Mouse (Mus musculus) intestine, embryonic 16.5 days (tissue): Measurements from ENCODE around the gene Eaf1. TPM values are rescaled to one million over a fixed set of nuclear protein-coding genes. Genes with fewer than 3 reads are reported as not detected.

Experiments used
- ATAC-seq: fragments of 200-750 bp; cut with Nextera tagmentation; 2 replicates; pipeline ENCODE4 v1.8.0; 2017; ENCODE audit warnings: moderate TSS enrichment, moderate library complexity
- H3K27ac ChIP-seq: fragments of 300-500 bp; sonication (generic); 2 replicates; pipeline ENCODE4 v1.5.1; 2014; ENCODE audit warnings: mild to moderate bottlenecking, low read length
- H3K27me3 ChIP-seq: fragments of 300-500 bp; sonication (generic); replicated peaks from 2 replicates; pipeline ENCODE4 v1.6.1; 2014; ENCODE audit warnings: low read length, control low read depth, mixed read lengths; ENCODE audit not compliant: control insufficient read depth, insufficient read depth
- H3K36me3 ChIP-seq: fragments of 300-500 bp; sonication (generic); 2 replicates; pipeline ENCODE4 v1.6.1; 2014; ENCODE audit warnings: low read length, control low read depth; ENCODE audit not compliant: control insufficient read depth, insufficient read depth
- H3K4me1 ChIP-seq: fragments of 300-500 bp; sonication (generic); 2 replicates; pipeline ENCODE4 v1.6.1; 2014; ENCODE audit warnings: low read length, control low read depth, mixed read lengths; ENCODE audit not compliant: control insufficient read depth, insufficient read depth
- H3K4me2 ChIP-seq: fragments of 300-500 bp; sonication (generic); 2 replicates; pipeline ENCODE4 v1.6.1; 2014; ENCODE audit warnings: low read depth, low read length, control low read depth
- H3K4me3 ChIP-seq: fragments of 300-500 bp; sonication (generic); 2 replicates; pipeline ENCODE4 v1.5.1; 2014; ENCODE audit warnings: mild to moderate bottlenecking, low read length
- H3K9ac ChIP-seq: fragments of 300-500 bp; sonication (generic); 2 replicates; pipeline ENCODE4 v1.6.1; 2014; ENCODE audit warnings: low read depth, low read length
- H3K9me3 ChIP-seq: fragments of 300-500 bp; sonication (generic); 2 replicates; pipeline ENCODE4 v1.6.1; 2016; ENCODE audit warnings: low read length, control low read depth; ENCODE audit not compliant: control insufficient read depth
- WGBS: fragments of 180-500 bp; shearing (Covaris S2); extraction: QIAGEN DNeasy Blood & Tissue Kit; methylation state at CpG from one replicate; pipeline ENCODE4 v1.1.7; 2014; 5-methylcytosine and 5-hydroxymethylcytosine counted together
- polyA plus RNA-seq: library from polyadenylated mRNA; unstranded; fragments of >200 nt; fragmentation: Nextera tagmentation; extraction: Ambion mirVana; gene quantifications from 2 replicates; pipeline ENCODE4 v1.2.1, GENCODE M21; 2015

Eaf1 gene
- polyA plus RNA-seq, 1 experiment from 2014 or later: 17.9 TPM

- H3K27ac ChIP-seq: no peak overlapping the region
- no peak for ATAC-seq
These were observed 63.6 kb downstream of the Eaf1 start for GRCm38 (mm10) chr14:31557784-31558183.

GRCm38 (mm10) chr14:31559216-31559615, 65.0 kb downstream of the Eaf1 start:
- H3K4me2 ChIP-seq: no peak overlapping the region
- no peak for ATAC-seq

More at GRCm38 (mm10) chr14:31557784-31558183, 63.6 kb downstream of the Eaf1 start:
- no peak overlapping the region for H3K9ac ChIP-seq
- WGBS: 70% methylated on average over 9 of the region's 9 CpGs
- no peaks in the 10 kb centered on the region for H3K27me3 ChIP-seq
- no peaks in the 10 kb centered on the region for H3K9me3 ChIP-seq
- no peaks in the 10 kb centered on the region for H3K36me3 ChIP-seq
- H3K4me2 ChIP-seq: no peak overlapping the region
- H3K4me3 ChIP-seq: no peak overlapping the region
- peaks cover 7% of the 10 kb centered on the region; the same call in 1 of the 2 replicates for H3K4me1 ChIP-seq

More at GRCm38 (mm10) chr14:31559216-31559615, 65.0 kb downstream of the Eaf1 start:
- Histone ChIP-seq H3K4me1 (peaks cover 11% of the 10 kb centered on the region), H3K27me3 (no peaks in the 10 kb centered on the region), H3K9ac (no peak overlapping the region), H3K9me3 (no peaks in the 10 kb centered on the region), H3K27ac (no peak overlapping the region), H3K36me3 (no peaks in the 10 kb centered on the region), H3K4me3 (no peak overlapping the region)
- WGBS: 62% methylated on average over 5 of the region's 5 CpGs

Other genes starting within 250 kb of the Eaf1 start
- 10.5 and 10.8 TPM in 2 replicates for gene Phf7, start 243.1 kb upstream of the Eaf1 start, polyA plus RNA-seq
- gene Bap1, start 242.9 kb upstream of the Eaf1 start, polyA plus RNA-seq: 61.8 and 63.3 TPM in 2 replicates
- 2.4 and 3.0 TPM in 2 replicates for gene Dnah1, start 170.5 kb upstream of the Eaf1 start, polyA plus RNA-seq
- 31.7 and 32.8 TPM in 2 replicates for gene Capn7, start 157.8 kb upstream of the Eaf1 start, polyA plus RNA-seq
- 17.1 and 17.2 TPM in 2 replicates for gene Sh3bp5, start 58.3 kb upstream of the Eaf1 start, polyA plus RNA-seq
- 44.6 TPM in 2 replicates for gene Mettl6, start 641 bp downstream of the Eaf1 start, polyA plus RNA-seq
- gene Colq, start 96.9 kb downstream of the Eaf1 start, polyA plus RNA-seq: 0.92 and 1.0 TPM in 2 replicates
- 3.0 and 4.3 TPM in 2 replicates for gene Gm49387, start 146.5 kb downstream of the Eaf1 start, polyA plus RNA-seq
- gene Btd, start 146.6 kb downstream of the Eaf1 start, polyA plus RNA-seq: 30.0 and 31.2 TPM in 2 replicates
- gene Hacl1, start 146.9 kb downstream of the Eaf1 start, polyA plus RNA-seq: 19.9 and 26.1 TPM in 2 replicates